Mouse (Mus musculus) gastrocnemius, adult 18-20 months (tissue): ENCODE measurements around the gene Dao. TPM values are rescaled to one million over a fixed set of nuclear protein-coding genes. Genes with fewer than 3 reads are reported as not detected.
A peak's percentile ranks its signal among the peaks of the same experiment; 100 is the strongest.

Experiments used
- DNase-seq: peaks from one replicate; pipeline ENCODE4 v3.0.0; 2021; ENCODE audit warnings: low spot score
- long read RNA-seq, 2 experiments: library from polyadenylated mRNA; stranded (forward); transcript quantifications; one replicate each; pipeline ENCODE4 v2.0.0; 2021
- total RNA-seq, 2 experiments: library from RNA; stranded (reverse); gene quantifications; 2 replicates each; pipeline ENCODE4 v1.2.3; 2021

Dao gene
- not detected for total RNA-seq
- long read RNA-seq, experiment 1 = 0 reads
- long read RNA-seq, experiment 2 = 0 reads

- DNase-seq = no peak
These were observed at the start of gene Dao for GRCm38 (mm10) chr5:114003542-114003941. TSS of gene Dao (plus strand) at chr5:114003703.

GRCm38 (mm10) chr5:113954421-113954820, 49.1 kb upstream of the Dao start:
- peak; percentile 90 for DNase-seq

GRCm38 (mm10) chr5:113955281-113955680, 48.2 kb upstream of the Dao start:
- peak; percentile 31 for DNase-seq

GRCm38 (mm10) chr5:113955691-113956090, 47.8 kb upstream of the Dao start:
- no peak for DNase-seq

GRCm38 (mm10) chr5:113956510-113956909, 47.0 kb upstream of the Dao start:
- DNase-seq = peak; percentile 84

GRCm38 (mm10) chr5:113959039-113959438, 44.5 kb upstream of the Dao start:
- DNase-seq = no peak

- DNase-seq = no peak
These were observed 43.1 kb upstream of the Dao start for GRCm38 (mm10) chr5:113960416-113960815.

GRCm38 (mm10) chr5:113961776-113962175, 41.7 kb upstream of the Dao start:
- DNase-seq = no peak

GRCm38 (mm10) chr5:113964972-113965371, 38.5 kb upstream of the Dao start:
- DNase-seq = no peak

- no peak for DNase-seq
These were observed 37.8 kb upstream of the Dao start for GRCm38 (mm10) chr5:113965659-113966185.

GRCm38 (mm10) chr5:113966452-113967150, 36.9 kb upstream of the Dao start:
- no peak for DNase-seq

- peak; percentile 38 for DNase-seq
These were observed 35.1 kb upstream of the Dao start for GRCm38 (mm10) chr5:113968371-113968770.

- DNase-seq = no peak
These were observed 32.0 kb upstream of the Dao start for GRCm38 (mm10) chr5:113971434-113971960.

- DNase-seq = no peak
These were observed 30.7 kb upstream of the Dao start for GRCm38 (mm10) chr5:113972589-113973515.

- no peak for DNase-seq
These were observed 29.7 kb upstream of the Dao start for GRCm38 (mm10) chr5:113973790-113974189.

- DNase-seq = no peak
These were observed 28.9 kb upstream of the Dao start for GRCm38 (mm10) chr5:113974576-113974975.

GRCm38 (mm10) chr5:113975538-113976215, 27.8 kb upstream of the Dao start:
- DNase-seq = peak; percentile 74

GRCm38 (mm10) chr5:113976597-113976996, 26.9 kb upstream of the Dao start:
- DNase-seq = no peak

GRCm38 (mm10) chr5:113977309-113977708, 26.2 kb upstream of the Dao start:
- peak; percentile 43 for DNase-seq

- DNase-seq = no peak
These were observed 23.0 kb upstream of the Dao start for GRCm38 (mm10) chr5:113980511-113980910.

GRCm38 (mm10) chr5:113981171-113981570, 22.3 kb upstream of the Dao start:
- no peak for DNase-seq
